Mouse (Mus musculus) left cerebral cortex, adult 6 months (tissue): ENCODE measurements around the gene H2-M9. TPM values are rescaled to one million over a fixed set of nuclear protein-coding genes. Genes with fewer than 3 reads are reported as not detected.

Experiments
- long read RNA-seq, 2 experiments: library from polyadenylated mRNA; unstranded; transcript quantifications; one replicate each; pipeline ENCODE4 v2.0.0; 2019 to 2020
- polyA plus RNA-seq: library from polyadenylated mRNA; unstranded; fragments of <200 nt; fragmentation: Nextera tagmentation; gene quantifications from 2 replicates; pipeline ENCODE4 v1.2.3, GENCODE M21; 2021

The H2-M9 gene
- polyA plus RNA-seq, result not detected in 2 replicates
- long read RNA-seq, experiment 1, result 0 reads
- long read RNA-seq, experiment 2, result 0 reads

GRCm38 (mm10) chr17:36642566-36642965 is at the start of gene H2-M9:
H2-M9 (minus strand) TSS chr17:36642666.

GRCm38 (mm10) chr17:36672119-36672518 is 29.7 kb upstream of the H2-M9 start, which contains the start of gene H2-M1:
H2-M1 (minus strand) TSS chr17:36672219.

Other genes with a start within 250 kb of the H2-M9 start
- gene H2-M10.4, start 180.3 kb downstream of the H2-M9 start, polyA plus RNA-seq, result not detected in 2 replicates
- not detected in 2 replicates for gene H2-M11, start 95.6 kb downstream of the H2-M9 start, polyA plus RNA-seq
- gene H2-M1, start 29.6 kb upstream of the H2-M9 start, polyA plus RNA-seq, result not detected in 2 replicates
- not detected in 2 replicates for gene H2-M10.5, start 130.2 kb upstream of the H2-M9 start, polyA plus RNA-seq
- not detected in 2 replicates for gene H2-M10.6, start 169.5 kb upstream of the H2-M9 start, polyA plus RNA-seq
- gene Trim26, start 194.5 kb upstream of the H2-M9 start, polyA plus RNA-seq, result 11.3 and 14.1 TPM in 2 replicates
- gene Trim15, start 224.5 kb upstream of the H2-M9 start, polyA plus RNA-seq, result not detected in 2 replicates
- gene Trim10, start 226.9 kb upstream of the H2-M9 start, polyA plus RNA-seq, result not detected in 2 replicates
- 0.08 and 0.12 TPM in 2 replicates for gene Trim40, start 247.5 kb upstream of the H2-M9 start, polyA plus RNA-seq